17 mouse cellular contexts compared by ENCODE assay signal in genomic region chr6:89381172-89381571, GRCm38 (mm10).
"Had no signal": no experiment of that assay in that cellular context is flagged by ENCODE, and none has a peak within 500 bp of the region (broad histone marks: within the 10 kb centered on the region; RNA-seq: fewer than 3 reads in every experiment).

No protein-coding gene starts in this region.

- ATAC-seq: midbrain, embryonic 13.5 days had no signal

- DNase-seq: kidney, postnatal 10 days; layer of hippocampus, postnatal 36 days; liver, embryonic 13.5 days; lung, adult 2 months; right cerebral cortex, adult 18-20 months; right cerebral cortex, postnatal 14 days; right cerebral cortex, postnatal 4 days; thymus, adult 2 months; thymus, postnatal 14 days; thymus, postnatal 4 days had no signal

- H3K4me3 ChIP-seq: kidney, embryonic 15.5 days; left cerebral cortex, adult 2 months; liver, embryonic 13.5 days; midbrain, embryonic 13.5 days; neural tube, embryonic 12.5 days; neural tube, embryonic 15.5 days had no signal

- H3K27me3 ChIP-seq: kidney, embryonic 15.5 days; liver, embryonic 13.5 days; midbrain, embryonic 13.5 days; neural tube, embryonic 12.5 days; neural tube, embryonic 15.5 days had no signal

- H3K9ac ChIP-seq: kidney, embryonic 15.5 days; liver, embryonic 13.5 days; midbrain, embryonic 13.5 days; neural tube, embryonic 12.5 days; neural tube, embryonic 15.5 days had no signal

- H3K9me3 ChIP-seq: kidney, embryonic 15.5 days; liver, embryonic 13.5 days; midbrain, embryonic 13.5 days; neural tube, embryonic 12.5 days; neural tube, embryonic 15.5 days had no signal

- H3K27ac ChIP-seq: kidney, embryonic 15.5 days; left cerebral cortex, adult 2 months; liver, embryonic 13.5 days; macrophage; midbrain, embryonic 13.5 days; neural tube, embryonic 12.5 days; neural tube, embryonic 15.5 days; stomach, postnatal 0 days had no signal

- H3K36me3 ChIP-seq: kidney, embryonic 15.5 days; liver, embryonic 13.5 days; midbrain, embryonic 13.5 days; neural tube, embryonic 12.5 days had no signal

- H3K4me2 ChIP-seq: kidney, embryonic 15.5 days; liver, embryonic 13.5 days; midbrain, embryonic 13.5 days; neural tube, embryonic 12.5 days; neural tube, embryonic 15.5 days had no signal

- H3K4me1 ChIP-seq: kidney, embryonic 15.5 days; liver, embryonic 13.5 days; midbrain, embryonic 13.5 days; neural tube, embryonic 12.5 days; neural tube, embryonic 15.5 days had no signal
